Mouse (Mus musculus): ENCODE measurements around the gene Lnp1. TPM values are rescaled to one million over a fixed set of nuclear protein-coding genes. Genes with fewer than 3 reads are reported as not detected.

Gene Lnp1
- polyA plus RNA-seq, 1 experiment from 2014 or later: not detected

DNA sequence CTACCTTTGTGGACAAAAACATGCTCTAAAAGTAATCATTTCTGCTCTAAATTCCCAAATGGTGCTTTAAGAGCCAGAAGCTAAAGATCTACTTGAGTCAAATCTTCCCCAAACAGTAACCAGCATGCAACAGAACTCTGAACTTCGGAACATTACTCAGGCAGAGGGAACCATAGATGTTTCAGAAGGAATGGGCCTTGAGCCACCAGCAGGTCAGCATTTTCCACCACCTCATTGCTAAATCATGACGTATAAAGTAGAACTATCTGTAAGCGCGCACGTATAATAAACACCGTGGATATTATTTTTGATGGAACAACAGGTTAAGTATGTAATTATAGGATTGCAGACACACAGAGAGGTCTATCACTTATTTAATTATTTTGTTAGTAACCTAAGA is 43.0 kb downstream of the Lnp1 start:
- no peaks in the 10 kb centered on the region; the same call in 1 of the 2 replicates for H3K4me1 ChIP-seq
- H3K27ac ChIP-seq (replicated peaks): no peak overlapping the region
- H3K4me2 ChIP-seq (replicated peaks): no peak overlapping the region
- H3K4me3 ChIP-seq: no peak overlapping the region
- H3K9me3 ChIP-seq: no peaks in the 10 kb centered on the region
- no peaks in the 10 kb centered on the region; the same call in 1 of the 2 replicates for H3K27me3 ChIP-seq
- no peak for ATAC-seq (ENCODE audit: low FRiP score, low read depth)
- WGBS: 97% methylated on average over 6 of the region's 6 CpGs
- no peaks in the 10 kb centered on the region for H3K36me3 ChIP-seq
- no peak overlapping the region for H3K9ac ChIP-seq (replicated peaks)

DNA sequence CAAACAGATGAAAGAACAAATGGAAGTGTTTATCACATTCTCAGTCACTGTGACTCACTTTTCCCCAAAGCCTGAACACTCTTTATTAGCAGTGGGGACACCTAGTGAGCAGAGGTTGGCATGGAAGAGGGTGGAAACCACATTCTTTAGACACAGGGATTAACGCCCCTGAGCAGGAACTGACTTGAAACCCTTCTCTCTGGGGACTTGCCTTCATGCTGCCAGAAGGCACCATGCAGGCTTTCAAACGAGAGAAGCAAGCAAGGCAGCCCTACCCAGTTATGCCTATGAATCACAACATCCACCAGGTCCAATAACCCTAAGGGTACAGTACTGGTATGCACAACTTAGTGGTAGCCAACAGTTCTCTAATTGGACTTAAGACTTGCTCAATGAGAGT is 54.5 kb downstream of the Lnp1 start:
- 18% methylated on average over 2 of the region's 2 CpGs for WGBS
- no peaks in the 10 kb centered on the region for H3K4me1 ChIP-seq
- H3K9me3 ChIP-seq: no peaks in the 10 kb centered on the region
- H3K9ac ChIP-seq (replicated peaks): no peak overlapping the region
- no peaks in the 10 kb centered on the region for H3K36me3 ChIP-seq
- no peak overlapping the region for H3K4me2 ChIP-seq (replicated peaks)
- H3K27ac ChIP-seq (replicated peaks): no peak overlapping the region
- no peak for ATAC-seq (ENCODE audit: low FRiP score, low read depth)
- H3K4me3 ChIP-seq: no peak overlapping the region
- H3K27me3 ChIP-seq: no peaks in the 10 kb centered on the region

DNA sequence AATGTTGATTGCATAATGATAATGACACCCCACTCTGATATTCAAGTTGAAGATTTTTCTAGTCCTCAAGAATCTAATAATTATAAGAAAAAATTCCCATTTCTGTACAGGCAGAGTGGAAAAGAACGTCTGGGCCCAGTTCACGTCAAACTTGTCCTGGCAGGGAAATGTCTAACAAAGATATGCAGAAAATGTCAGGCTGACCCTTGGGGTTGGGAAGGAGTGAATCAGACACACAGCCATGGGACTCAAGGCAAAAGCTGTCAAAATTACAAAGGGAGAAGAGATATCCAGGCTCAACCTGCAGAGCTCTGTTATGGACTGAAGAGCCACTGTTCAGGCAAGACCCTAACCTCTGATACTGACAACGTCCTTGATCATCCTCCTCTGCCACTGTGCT is 57.4 kb downstream of the Lnp1 start:
- no peaks in the 10 kb centered on the region for H3K9me3 ChIP-seq
- ATAC-seq (ENCODE audit: low FRiP score, low read depth): no peak
- no peak overlapping the region for H3K9ac ChIP-seq (replicated peaks)
- no peak overlapping the region for H3K4me3 ChIP-seq
- no peaks in the 10 kb centered on the region for H3K36me3 ChIP-seq
- no peak overlapping the region for H3K4me2 ChIP-seq (replicated peaks)
- no peaks in the 10 kb centered on the region for H3K4me1 ChIP-seq
- no peak overlapping the region for H3K27ac ChIP-seq (replicated peaks)
- H3K27me3 ChIP-seq: no peaks in the 10 kb centered on the region
- 95% methylated on average over 3 of the region's 3 CpGs for WGBS

- WGBS: 83% methylated on average over 5 of the region's 5 CpGs
- H3K4me3 ChIP-seq: no peak overlapping the region
- no peaks in the 10 kb centered on the region for H3K27me3 ChIP-seq
- ATAC-seq (ENCODE audit: low FRiP score, low read depth): no peak
- no peaks in the 10 kb centered on the region for H3K4me1 ChIP-seq
- no peaks in the 10 kb centered on the region for H3K9me3 ChIP-seq
- no peak overlapping the region for H3K9ac ChIP-seq (replicated peaks)
- H3K4me2 ChIP-seq (replicated peaks): no peak overlapping the region
- H3K27ac ChIP-seq (replicated peaks): no peak overlapping the region
- no peaks in the 10 kb centered on the region for H3K36me3 ChIP-seq
Observed at GRCm38 (mm10) chr16:56868361-56868760, 59.5 kb downstream of the Lnp1 start.

DNA sequence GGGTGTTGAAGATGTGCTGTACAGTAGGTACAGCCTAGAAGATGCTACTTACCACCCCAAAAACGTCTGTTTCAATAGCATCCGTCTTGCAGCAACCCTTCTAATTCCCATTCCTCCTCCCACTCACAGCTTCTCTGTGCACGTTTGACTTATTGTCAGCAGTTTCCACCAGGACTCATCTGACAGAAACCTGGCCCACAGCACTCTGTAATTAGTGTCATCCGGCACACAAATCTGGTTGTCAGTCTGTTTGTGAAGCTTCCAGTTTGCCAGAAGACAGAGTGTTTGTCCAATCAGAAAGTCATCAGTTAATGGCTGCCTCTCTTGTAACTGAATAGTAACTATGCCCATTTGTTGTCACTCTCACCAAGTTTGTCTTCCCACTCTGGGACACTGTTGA is 60.3 kb downstream of the Lnp1 start:
- no peaks in the 10 kb centered on the region for H3K9me3 ChIP-seq
- ATAC-seq (ENCODE audit: low FRiP score, low read depth): no peak
- H3K4me1 ChIP-seq: no peaks in the 10 kb centered on the region
- no peak overlapping the region for H3K27ac ChIP-seq (replicated peaks)
- no peak overlapping the region for H3K4me2 ChIP-seq (replicated peaks)
- H3K9ac ChIP-seq (replicated peaks): no peak overlapping the region
- WGBS: 82% methylated on average over 4 of the region's 4 CpGs
- H3K4me3 ChIP-seq: no peak overlapping the region
- no peaks in the 10 kb centered on the region for H3K27me3 ChIP-seq
- H3K36me3 ChIP-seq: no peaks in the 10 kb centered on the region

Other genes starting within 250 kb of the Lnp1 start
- gene Tfg, start 210.6 kb downstream of the Lnp1 start, polyA plus RNA-seq (2016; fragmentation: Nextera tagmentation; extraction: Ambion mirVana): 177 and 181 TPM in 2 replicates
- not detected in 2 replicates for gene Adgrg7, start 132.2 kb downstream of the Lnp1 start, polyA plus RNA-seq (2016; fragmentation: Nextera tagmentation; extraction: Ambion mirVana)
- gene Tmem45a, start 41.9 kb downstream of the Lnp1 start, polyA plus RNA-seq (2016; fragmentation: Nextera tagmentation; extraction: Ambion mirVana): 5.3 and 8.0 TPM in 2 replicates
- gene Tmem45a2, start 143.3 kb upstream of the Lnp1 start, polyA plus RNA-seq (2016; fragmentation: Nextera tagmentation; extraction: Ambion mirVana): not detected in 2 replicates
- 62.8 and 67.6 TPM in 2 replicates for gene Tomm70a, start 193.6 kb upstream of the Lnp1 start, polyA plus RNA-seq (2016; fragmentation: Nextera tagmentation; extraction: Ambion mirVana)
- gene Nit2, start 239.3 kb upstream of the Lnp1 start, polyA plus RNA-seq (2016; fragmentation: Nextera tagmentation; extraction: Ambion mirVana): 37.4 and 41.7 TPM in 2 replicates